Mouse (Mus musculus) left cerebral cortex, postnatal 4 days (tissue): Measurements from ENCODE around the gene Ndc80. TPM values are rescaled to one million over a fixed set of nuclear protein-coding genes. Genes with fewer than 3 reads are reported as not detected.
"Not testable (repeated sequence)": the region's sequence is repeated elsewhere in the genome, so short reads cannot be mapped to it uniquely, and the experiment has no call there.

Experiments
- DNase-seq: peaks from one replicate; pipeline ENCODE4 v3.0.0-alpha.2; 2022
- intact Hi-C: fragments of 180-260 bp; cut with DNase I; formaldehyde crosslinking; loops from one replicate; pipeline ENCODE4 v1.15.1; 2025
- total RNA-seq, 2 experiments: library from RNA; stranded (reverse); gene quantifications; 2 replicates each; pipeline ENCODE4 v1.2.3; 2021

Ndc80 gene
- 1 to 10 TPM; 3.5 to 3.8 TPM for total RNA-seq

- DNase-seq, result peak; percentile 95
- intact Hi-C loops, result no loop called here
These were observed at the start of gene Ndc80 for GRCm38 (mm10) chr17:71526711-71527564. Gene Ndc80 (minus strand): TSS chr17:71526857.

GRCm38 (mm10) chr17:71561631-71562030, 35.0 kb upstream of the Ndc80 start:
- peak; percentile 8 for DNase-seq
- intact Hi-C loops, result no loop called here

- intact Hi-C loops, result no loop called here
- DNase-seq, result peak; percentile 1
These were observed 26.2 kb upstream of the Ndc80 start for GRCm38 (mm10) chr17:71552901-71553300.

GRCm38 (mm10) chr17:71551757-71552451, 25.2 kb upstream of the Ndc80 start, which contains the start of gene Spdya:
Gene Spdya (plus strand): TSS chr17:71552061.
- peak; percentile 88 for DNase-seq
- intact Hi-C loops, result no loop called here

- intact Hi-C loops, result no loop called here
- no peak for DNase-seq
These were observed 24.7 kb upstream of the Ndc80 start for GRCm38 (mm10) chr17:71551350-71551749.

GRCm38 (mm10) chr17:71548586-71548985, 21.9 kb upstream of the Ndc80 start:
- no peak for DNase-seq
- intact Hi-C loops, result no loop called here

GRCm38 (mm10) chr17:71537164-71537563, 10.5 kb upstream of the Ndc80 start:
- intact Hi-C loops, result no loop called here
- DNase-seq, result no peak

- intact Hi-C loops, DNase-seq: not testable (repeated sequence)
These were observed 8.9 kb upstream of the Ndc80 start for GRCm38 (mm10) chr17:71535595-71535994.

- intact Hi-C loops, result no loop called here
These were observed 1.4 kb upstream of the Ndc80 start for GRCm38 (mm10) chr17:71528042-71528441.

GRCm38 (mm10) chr17:71526302-71526708, 352 bp downstream of the Ndc80 start:
- DNase-seq, result no peak
- intact Hi-C loops, result no loop called here

More at GRCm38 (mm10) chr17:71528042-71528441, 1.4 kb upstream of the Ndc80 start:
- DNase-seq, result no peak

- DNase-seq, result no peak
- intact Hi-C loops, result no loop called here
These were observed 16.4 kb downstream of the Ndc80 start for GRCm38 (mm10) chr17:71510297-71510696.

- DNase-seq, result no peak
- intact Hi-C loops, result no loop called here
These were observed 19.8 kb downstream of the Ndc80 start for GRCm38 (mm10) chr17:71506832-71507231.

- intact Hi-C loops, result no loop called here
- no peak for DNase-seq
These were observed 30.9 kb downstream of the Ndc80 start for GRCm38 (mm10) chr17:71495784-71496183.

GRCm38 (mm10) chr17:71491332-71491686, 35.3 kb downstream of the Ndc80 start:
- intact Hi-C loops, result no loop called here
- DNase-seq, result no peak

GRCm38 (mm10) chr17:71490666-71491331, 35.9 kb downstream of the Ndc80 start:
- no peak for DNase-seq
- intact Hi-C loops, result no loop called here

- no peak for DNase-seq
- intact Hi-C loops, result no loop called here
These were observed 36.8 kb downstream of the Ndc80 start for GRCm38 (mm10) chr17:71489703-71490461.

- no peak for DNase-seq
- intact Hi-C loops, result no loop called here
These were observed 40.3 kb downstream of the Ndc80 start for GRCm38 (mm10) chr17:71486231-71486851.

- intact Hi-C loops, result no loop called here
- no peak for DNase-seq
These were observed 40.8 kb downstream of the Ndc80 start for GRCm38 (mm10) chr17:71485791-71486230.

- intact Hi-C loops, result no loop called here
- no peak for DNase-seq
These were observed 41.9 kb downstream of the Ndc80 start for GRCm38 (mm10) chr17:71484711-71485110.

GRCm38 (mm10) chr17:71483418-71484060, 43.1 kb downstream of the Ndc80 start:
- intact Hi-C loops, result no loop called here
- no peak for DNase-seq
